Mouse (Mus musculus) megakaryocyte-erythroid progenitor cell, adult 5-6 weeks (primary cell): ENCODE data around the gene Serpina1e. TPM values are rescaled to one million over a fixed set of nuclear protein-coding genes. Genes with fewer than 3 reads are reported as not detected.

Source experiments
- ATAC-seq: replicated peaks from 2 replicates; pipeline ENCODE4 v1.8.0; 2016; ENCODE audit warnings: mild to moderate bottlenecking, inconsistent platforms; ENCODE audit not compliant: severe bottlenecking, poor library complexity, low FRiP score, low TSS enrichment
- total RNA-seq, 2 experiments: library from RNA; stranded (forward) in 1 of 2; stranded (reverse) in 1 of 2; fragments of 200-1000, 215-1000 nt in 1 of 2; fragments of >200 nt in 1 of 2; fragmentation: Nextera tagmentation in 1 of 2; gene quantifications; 2 replicates each; pipeline ENCODE4 v1.2.3; 2014 to 2017

The Serpina1e gene
- total RNA-seq (2014; fragmentation: Nextera tagmentation) (not detected in 2 replicates), total RNA-seq (2017) (not detected in 2 replicates)

DNA sequence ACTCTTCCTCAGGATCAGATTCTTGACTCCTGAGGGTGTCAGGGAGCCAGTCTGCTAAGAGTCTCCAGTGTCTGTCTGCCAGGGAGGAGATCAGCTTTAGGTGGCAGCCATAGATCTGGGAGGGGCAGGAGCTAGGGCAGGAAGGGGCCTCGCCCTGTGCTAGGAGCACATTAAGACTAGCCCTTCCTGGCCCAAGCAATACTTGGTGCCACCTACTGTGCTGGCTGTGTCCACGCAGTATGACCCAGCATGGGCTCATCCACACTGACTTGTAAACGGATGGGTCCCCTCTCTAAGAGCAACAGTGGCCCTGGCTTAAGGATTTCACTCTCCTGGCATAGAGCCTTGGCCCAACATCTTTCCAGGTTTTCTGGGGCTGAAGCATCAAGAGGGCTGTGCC is at the start of gene Serpina1e:
Gene Serpina1e (minus strand): TSS at position 178 of the 400 bp plus-strand sequence.
- no peak for ATAC-seq

DNA sequence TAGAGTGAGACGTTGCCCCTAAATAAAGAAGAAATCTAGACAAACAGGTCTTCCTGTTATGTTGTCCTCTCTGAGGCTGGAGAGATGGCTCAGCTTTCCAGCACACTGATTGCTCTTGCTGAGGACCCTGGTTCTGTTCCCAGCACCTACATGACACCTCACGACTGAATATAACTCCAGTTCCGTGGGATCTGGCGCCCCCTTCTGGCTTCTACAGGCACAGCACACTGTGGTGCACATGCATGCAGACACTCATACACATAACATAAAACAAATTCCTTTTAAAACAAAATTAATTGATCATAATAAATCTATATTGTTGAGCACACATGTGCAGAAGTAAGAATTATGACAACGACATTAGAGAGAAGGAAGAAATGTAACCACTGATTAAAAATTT is 45.9 kb upstream of the Serpina1e start:
- ATAC-seq, result no peak

DNA sequence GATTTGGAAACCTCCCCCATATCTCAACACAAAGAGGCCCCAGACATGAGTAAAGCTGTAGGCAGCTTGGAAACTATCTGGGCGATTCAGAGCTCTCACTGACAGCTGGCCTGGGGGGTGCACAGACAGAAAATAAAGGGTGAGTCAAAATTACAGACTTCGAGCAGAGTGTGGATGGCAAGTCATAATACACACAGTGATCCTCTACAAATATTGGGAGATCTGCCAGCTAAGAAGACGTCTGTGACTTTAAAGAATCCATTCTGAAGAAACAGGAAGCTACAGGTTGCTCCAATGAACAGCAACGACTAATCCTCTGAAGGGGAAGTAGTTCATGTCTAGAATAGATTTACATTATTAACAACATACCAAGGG is 44.5 kb upstream of the Serpina1e start:
- no peak for ATAC-seq

DNA sequence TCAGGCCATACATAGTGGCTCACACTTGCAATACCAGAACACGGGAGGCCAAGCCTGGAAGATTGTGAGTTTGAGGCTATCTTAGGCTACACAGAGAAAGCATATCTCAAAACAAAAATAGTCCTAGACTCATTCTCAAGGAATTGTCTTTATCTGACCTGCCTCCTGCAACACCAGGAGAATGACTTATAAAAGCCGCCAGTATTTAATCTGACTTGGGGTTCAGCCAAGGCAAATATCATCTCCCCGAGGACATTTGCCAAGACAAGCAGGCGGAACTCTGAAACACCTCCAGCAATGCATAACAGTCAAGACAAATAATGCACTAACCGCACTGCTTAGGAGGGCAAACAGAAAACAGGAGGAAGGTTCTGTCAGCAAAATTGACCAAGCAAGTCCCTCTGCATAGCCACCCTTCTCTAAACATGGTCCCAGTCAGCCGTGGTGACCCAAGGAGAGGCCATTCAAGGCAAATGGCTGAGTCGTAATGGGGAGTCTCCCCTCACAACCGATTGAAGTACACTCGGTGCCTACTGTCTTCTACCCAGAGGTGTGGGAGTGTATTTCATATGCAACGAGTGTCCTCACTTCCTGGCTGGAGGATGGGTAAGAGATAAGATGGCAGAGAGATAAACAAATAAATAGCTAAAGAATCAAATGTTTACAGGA is 43.9 kb upstream of the Serpina1e start:
- ATAC-seq, result no peak

DNA sequence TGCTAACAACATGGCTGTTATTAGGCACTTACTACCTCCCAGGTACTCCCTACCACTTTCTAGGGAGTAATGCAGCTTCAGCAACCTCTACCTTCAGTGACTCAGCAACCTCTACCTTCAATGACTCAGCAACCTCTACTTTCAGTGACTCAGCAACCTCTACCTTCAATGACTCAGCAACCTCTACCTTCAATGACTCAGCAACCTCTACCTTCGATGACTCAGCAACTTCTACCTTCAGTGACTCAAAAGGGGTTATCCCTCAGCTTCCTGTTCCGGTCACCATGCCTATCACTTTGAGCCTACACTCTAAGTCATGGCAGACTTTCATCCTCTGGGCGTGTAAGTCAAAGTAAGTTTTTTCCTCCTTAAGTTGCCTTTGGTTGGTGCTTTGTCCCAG is 41.8 kb upstream of the Serpina1e start:
- ATAC-seq, result no peak

DNA sequence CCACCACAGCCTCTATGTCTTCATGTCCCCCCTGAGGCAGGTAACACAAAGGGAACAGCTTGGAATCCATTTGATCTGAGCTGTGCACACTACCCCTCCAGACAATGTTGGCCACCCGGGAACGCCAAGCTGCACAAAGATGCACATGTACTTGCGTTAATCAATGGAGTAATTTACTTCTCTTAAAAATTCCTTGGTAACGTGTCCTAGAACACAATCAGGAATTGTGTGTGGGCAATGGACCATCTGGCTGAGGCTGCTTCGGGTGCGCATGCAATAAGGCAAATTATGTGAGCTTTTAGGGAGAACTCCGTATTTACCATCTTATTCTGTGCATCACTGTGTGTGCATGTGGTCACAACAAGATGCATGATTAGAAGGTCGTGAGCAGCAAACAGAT is 40.8 kb upstream of the Serpina1e start:
- ATAC-seq, result no peak

DNA sequence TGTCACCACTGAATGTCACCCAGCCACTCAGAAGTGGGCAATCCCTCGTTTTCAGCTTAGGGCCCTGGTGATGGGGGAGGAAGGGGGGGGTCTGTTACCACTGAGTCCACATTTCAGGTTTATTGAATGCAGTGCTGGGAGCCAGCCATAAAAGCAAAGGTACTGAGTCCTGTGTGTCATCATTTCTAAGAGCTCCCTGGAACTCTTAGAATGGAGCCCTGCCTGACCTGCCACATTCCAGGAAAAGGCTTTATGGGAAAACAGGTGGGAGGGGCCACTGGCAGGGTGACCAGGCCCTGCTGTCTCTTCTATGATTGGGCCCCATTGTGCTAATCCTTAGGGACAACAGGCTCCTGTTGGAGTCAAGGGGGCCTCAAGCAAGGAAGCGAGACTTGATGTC is 37.7 kb upstream of the Serpina1e start:
- no peak for ATAC-seq

DNA sequence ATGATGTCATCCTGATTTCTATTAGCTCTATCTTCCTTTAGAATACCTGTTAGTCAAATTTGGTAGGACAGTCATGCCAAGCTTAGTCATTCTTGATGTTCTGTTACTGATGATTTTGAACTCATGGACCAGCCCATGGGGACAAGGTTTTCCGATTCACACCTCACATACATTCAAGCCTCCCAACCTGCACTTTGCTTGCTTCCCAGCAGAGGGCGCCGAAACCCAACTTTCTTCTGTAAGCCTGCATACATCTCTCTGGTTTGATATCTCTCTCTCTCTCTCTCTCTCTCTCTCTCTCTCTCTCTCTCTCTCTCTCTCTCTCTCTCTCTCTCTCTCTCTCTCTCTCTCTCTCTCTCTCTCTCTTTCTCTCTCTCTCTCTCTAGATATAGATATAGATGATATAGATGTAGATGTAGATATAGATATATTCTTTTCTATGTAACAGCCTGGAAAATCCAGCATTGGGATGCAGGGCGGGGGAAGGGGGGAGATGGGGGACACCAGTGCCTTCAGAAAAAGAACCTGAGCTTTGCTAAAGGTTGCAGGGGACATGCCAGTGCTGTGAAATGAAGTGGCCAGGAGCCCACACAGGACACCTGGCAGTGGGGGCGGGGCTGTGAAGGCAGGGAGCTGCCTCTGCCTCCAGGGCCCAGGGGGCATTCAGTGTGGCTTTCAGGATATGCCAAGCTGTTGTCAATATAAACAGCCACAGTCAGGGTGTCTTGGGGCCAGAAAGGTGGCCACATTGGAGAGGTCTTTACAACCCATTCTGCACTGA is 36.7 kb upstream of the Serpina1e start:
- 0 out of 2 replicates have a peak, but pooled peaks have one; percentile 77 for ATAC-seq

DNA sequence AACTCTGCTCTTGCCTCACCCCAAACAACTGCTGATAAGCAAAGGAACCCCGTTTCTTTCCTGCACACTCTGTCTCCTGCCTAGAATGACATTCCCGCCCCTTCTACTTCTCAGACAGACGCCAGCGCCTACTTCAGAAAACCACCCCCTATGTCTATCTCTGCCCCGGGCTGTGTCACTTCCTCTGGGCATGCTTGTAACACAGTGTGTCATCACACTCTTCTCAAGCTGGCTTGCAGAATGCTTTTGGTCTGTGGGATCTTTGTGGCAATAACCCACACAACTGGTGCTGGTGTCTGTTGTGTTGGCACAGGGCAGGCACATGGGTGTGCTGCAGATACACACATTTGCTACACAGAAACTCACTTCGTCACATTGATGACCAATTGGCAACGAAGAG is 34.2 kb upstream of the Serpina1e start:
- no peak for ATAC-seq

DNA sequence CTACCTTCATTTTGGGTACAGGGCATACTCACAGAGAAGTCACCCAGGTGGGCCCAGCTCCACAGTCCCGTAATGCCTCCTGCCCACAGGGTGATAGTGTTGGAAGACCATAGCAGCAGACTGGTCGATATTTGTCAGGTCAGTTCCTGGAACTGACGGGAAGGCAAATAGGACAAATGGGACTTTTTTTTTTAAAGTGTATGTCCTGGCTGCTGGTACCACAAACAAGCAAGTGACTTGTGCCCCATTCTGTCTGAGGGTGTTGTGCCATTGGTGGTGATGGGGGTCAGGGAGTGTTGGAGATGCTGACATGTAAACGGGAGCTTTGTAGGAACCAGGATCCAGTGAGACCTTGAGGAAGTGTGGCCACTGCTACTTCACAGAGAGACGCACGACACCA is 31.1 kb upstream of the Serpina1e start, which contains the start of gene Serpina11:
Gene Serpina11 (minus strand): TSS at position 101 of the 400 bp plus-strand sequence.
- ATAC-seq, result no peak

DNA sequence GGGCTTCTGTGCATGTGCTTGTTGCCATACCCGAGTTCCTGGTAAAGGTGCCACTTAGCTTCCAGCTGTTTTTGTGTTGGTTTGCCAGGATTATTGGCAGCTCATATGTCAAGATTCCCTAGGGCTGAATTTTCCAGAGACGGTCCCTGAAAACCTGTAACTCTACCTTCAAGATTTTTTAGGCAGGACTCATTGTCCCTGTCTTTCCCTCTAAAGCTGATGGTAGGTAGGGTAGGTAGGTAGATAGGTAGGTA is 30.7 kb upstream of the Serpina1e start:
- ATAC-seq, result no peak

DNA sequence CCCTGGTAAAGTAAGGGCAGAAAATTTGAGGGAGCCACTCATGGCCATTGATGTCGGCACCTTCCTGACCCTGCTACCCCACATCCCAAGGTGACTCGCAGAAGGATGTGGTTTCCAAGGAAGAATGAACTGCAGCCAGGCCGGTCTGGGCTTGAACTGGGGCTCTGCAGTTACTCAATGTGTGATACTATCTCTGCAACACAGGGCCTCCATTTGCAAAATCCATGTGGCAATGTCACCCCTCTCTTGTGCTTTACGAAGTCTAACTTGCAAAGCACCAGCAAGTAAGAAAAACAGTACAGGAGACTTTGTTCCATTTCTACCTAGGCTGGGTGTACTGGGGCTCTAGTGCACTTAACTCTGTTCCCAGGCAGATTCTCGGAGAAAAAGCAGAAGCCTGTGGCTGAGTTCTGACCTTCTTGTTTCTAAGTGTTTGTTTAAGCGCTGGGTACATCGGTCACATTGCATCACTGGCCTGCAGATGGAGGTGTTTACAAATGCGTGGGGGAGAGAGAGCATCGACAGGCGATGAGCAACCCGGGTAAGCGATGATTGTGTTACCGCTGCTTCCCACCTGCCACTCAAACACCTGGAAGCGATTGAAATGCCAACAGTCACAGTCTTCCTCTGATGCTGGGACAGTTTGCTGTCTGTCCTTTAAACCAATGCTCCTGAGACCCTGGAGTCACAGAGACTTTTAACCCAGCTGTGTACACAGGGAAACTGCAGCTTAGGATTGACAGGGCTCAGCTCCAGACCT is 30.2 kb upstream of the Serpina1e start:
- no peak for ATAC-seq

DNA sequence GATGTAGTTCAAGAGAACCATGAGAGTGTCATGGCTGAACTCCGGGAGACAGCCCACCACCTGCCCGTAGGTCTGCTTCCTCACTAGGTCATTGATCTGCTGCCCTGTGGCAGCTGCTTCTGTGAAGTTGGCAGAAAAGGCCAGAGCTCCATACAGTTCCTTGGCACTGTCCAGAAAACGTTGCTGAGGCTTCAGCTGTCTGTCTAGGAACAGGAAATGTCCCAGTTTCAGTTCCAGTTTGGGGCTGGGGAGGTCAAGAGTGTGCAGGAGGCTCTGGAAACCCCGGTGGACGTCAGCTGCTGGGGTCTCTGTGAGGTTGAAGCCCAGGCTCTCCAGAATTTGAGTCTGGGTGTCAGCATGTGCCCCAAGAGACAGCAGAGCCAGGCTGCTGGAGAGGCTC is 27.1 kb upstream of the Serpina1e start:
- ATAC-seq, result no peak

DNA sequence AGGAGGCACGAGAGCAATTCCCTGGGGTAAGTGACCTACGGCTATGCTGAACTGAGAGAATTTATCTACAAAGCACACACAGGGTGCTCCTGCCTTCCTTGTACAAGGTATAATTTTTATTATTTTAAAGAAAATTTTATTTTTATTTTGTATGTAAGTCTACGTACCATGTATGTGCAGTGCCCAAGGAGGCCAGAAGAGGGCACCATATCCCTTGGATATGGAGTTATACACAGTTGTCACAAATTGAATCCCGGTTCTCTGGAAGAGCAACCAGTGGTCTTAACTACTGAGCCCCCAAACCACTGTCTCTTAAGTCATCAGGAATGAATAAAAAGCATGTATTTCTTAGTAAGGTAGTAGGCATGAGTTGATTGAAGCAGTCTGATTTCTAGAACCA is 26.2 kb upstream of the Serpina1e start:
- ATAC-seq, result peak; percentile 55; the same call in 1 of the 2 replicates

DNA sequence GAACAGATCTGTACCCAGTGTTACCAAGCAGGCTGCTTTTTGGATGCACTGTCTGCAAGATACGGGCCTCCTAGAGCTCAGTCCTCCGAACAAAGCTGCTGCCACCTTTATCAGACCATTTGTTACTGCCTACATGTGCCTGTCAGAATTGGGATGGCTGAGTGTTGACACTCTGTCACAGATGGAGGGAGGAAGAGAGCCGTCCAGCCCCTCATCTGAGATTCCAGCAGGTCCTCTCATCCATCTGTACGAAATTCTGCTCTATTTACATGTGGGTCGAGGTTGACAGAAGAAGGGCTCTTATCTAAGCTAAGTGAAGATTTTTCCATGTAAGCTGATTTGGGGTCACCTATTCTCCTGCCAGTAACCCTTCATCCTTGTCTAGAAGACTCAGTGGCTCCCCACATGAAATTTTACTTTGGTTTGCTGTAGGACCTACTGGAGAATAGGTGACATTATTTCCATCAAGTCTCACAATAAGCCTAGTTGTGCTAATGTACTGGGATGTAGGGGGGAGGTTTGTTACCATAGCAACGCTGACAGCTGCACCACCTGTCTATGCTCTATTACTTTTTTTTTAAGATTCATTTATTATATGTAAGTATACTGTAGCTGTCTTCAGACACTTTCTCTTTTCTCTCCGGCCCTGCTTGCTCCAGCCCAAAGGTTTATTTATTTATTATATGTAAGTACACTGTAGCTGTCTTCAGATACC is 23.0 kb upstream of the Serpina1e start:
- no peak for ATAC-seq

DNA sequence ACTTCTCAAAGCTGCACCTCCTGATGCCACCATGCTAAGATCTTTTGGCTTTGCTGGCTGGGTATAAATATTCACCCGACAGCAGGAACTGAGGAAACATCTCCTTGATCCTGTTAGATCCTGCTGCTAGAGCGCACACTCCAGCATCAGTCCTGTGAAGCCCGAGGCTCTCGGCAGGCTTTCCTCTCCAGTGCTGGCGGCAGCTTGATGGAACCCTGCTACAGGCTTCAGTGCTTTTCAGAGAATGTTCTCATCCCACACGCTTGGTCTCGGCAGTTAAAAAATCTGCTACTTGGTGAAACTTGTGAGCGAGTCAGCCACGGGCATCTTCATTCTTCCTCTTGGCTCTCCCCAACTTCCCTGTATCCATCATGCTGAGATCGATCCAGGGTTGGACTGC is 19.5 kb upstream of the Serpina1e start:
- ATAC-seq, result no peak

DNA sequence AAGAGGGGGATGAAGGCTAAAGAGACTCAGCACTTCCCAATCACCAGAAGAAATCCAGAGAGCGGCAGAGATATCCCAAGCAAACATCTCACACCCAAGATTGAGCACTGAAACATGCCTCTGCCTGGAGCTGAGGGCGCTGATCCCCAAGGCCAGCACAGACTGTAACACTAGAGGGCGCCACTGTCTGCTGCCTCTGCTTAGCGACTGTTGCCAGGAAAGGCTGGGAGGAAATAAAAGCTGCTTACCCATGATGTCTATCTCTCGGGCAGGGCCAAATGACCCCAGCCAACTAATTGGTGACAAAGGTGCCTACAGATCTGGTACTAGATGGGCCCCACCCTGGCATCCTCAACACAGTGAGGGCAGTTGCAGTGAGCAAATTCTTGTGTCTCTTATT is 19.1 kb upstream of the Serpina1e start:
- no peak for ATAC-seq

DNA sequence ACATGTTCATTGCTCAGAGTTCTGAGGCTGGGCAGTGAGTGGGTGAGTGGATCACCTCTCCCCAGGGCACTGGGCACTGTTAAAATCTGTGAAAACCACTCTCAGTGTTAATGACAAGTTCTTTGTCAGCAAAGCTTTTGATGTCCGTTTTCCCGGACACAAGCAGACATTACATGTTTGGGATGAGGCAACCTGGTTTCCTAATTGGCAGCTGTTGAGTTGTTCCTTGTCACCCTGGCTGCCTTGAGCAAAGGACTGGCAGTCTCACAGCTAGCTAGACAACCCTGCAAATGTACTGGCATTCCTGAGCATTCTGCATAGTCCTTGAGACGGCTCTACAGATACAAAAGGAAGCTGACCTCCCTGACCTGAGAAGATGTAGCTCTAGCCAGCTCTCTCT is 18.3 kb upstream of the Serpina1e start:
- ATAC-seq, result no peak

DNA sequence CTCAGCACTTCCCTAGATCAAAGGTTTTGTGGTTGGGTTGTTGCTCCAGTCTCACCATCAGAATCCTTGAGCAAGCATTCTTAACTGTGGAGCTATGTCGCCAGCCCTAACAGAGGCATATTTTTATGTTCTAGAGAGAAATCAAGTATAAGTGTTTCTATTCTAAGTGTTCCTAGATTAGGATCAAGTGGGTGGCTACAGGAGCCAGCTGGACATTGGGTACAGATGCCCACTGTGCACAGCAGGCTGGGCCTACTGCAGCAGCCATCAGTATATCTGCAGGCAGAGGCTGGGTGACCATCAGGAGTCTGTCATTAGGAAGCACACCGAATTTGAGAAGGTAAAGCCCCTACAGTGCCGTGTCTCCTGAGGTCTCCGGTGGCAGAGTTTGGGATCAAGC is 12.3 kb upstream of the Serpina1e start:
- ATAC-seq, result no peak

DNA sequence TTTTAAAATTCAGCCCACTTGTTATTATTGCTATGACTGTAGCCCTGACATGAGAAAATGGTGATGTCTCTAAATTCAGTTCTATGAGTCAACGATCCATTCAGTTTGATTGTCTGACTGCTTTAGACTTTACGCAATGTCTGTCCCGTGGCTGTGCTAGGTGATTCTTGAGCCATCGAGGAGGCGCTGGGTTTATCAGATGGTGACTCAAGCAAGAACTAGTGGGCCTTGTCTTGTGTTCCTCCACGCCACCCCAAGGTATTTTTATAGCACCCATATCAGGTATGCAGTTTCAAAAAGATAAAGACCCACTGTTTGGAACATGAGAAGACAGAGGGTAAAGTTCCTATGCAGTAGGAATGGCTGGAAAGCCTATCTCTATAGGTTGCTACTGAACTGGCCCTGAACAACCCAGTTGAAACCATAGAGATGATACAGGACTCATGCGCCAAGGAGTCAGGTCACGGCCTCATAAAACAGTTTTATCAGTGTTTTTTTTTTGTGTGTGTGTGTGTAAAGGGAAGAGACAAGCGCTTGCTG is 10.9 kb upstream of the Serpina1e start:
- no peak for ATAC-seq
